Mouse (Mus musculus) embryonic facial prominence, embryonic 15.5 days (tissue): ENCODE data around the gene Plpp3. TPM values are rescaled to one million over a fixed set of nuclear protein-coding genes. Genes with fewer than 3 reads are reported as not detected.

ENCODE experiments used
- ATAC-seq: fragments of 200-750 bp; cut with Nextera tagmentation; 2 replicates; pipeline ENCODE4 v1.8.0; 2017; ENCODE audit warnings: low read depth, moderate TSS enrichment; ENCODE audit not compliant: insufficient number of reproducible peaks, low FRiP score, low TSS enrichment
- H3K27ac ChIP-seq: fragments of 300-500 bp; sonication (generic); replicated peaks from 2 replicates; pipeline ENCODE4 v1.5.1; 2015; ENCODE audit warnings: mild to moderate bottlenecking, inconsistent platforms
- H3K27me3 ChIP-seq: fragments of 300-500 bp; sonication (generic); 2 replicates; pipeline ENCODE4 v1.6.1; 2015; ENCODE audit warnings: inconsistent platforms
- H3K36me3 ChIP-seq: fragments of 300-500 bp; sonication (generic); 2 replicates; pipeline ENCODE4 v1.6.1; 2015; ENCODE audit warnings: mild to moderate bottlenecking, inconsistent platforms
- H3K4me1 ChIP-seq: fragments of 300-500 bp; sonication (generic); 2 replicates; pipeline ENCODE4 v1.6.1; 2015; ENCODE audit warnings: inconsistent platforms
- H3K4me2 ChIP-seq: fragments of 300-500 bp; sonication (generic); replicated peaks from 2 replicates; pipeline ENCODE4 v1.6.1; 2015; ENCODE audit warnings: mild to moderate bottlenecking, inconsistent platforms
- H3K4me3 ChIP-seq: fragments of 300-500 bp; sonication (generic); replicated peaks from 2 replicates; pipeline ENCODE4 v1.5.1; 2015; ENCODE audit warnings: mild to moderate bottlenecking, inconsistent platforms
- H3K9ac ChIP-seq: fragments of 300-500 bp; sonication (generic); 2 replicates; pipeline ENCODE4 v1.6.1; 2015; ENCODE audit warnings: inconsistent platforms
- H3K9me3 ChIP-seq: fragments of 300-500 bp; sonication (generic); replicated peaks from 2 replicates; pipeline ENCODE4 v1.6.1; 2016; ENCODE audit warnings: inconsistent platforms
- WGBS: fragments of 180-500 bp; shearing (Covaris S2); methylation state at CpG from one replicate; pipeline ENCODE4 v1.1.7; 2015; 5-methylcytosine and 5-hydroxymethylcytosine counted together
- polyA plus RNA-seq: library from polyadenylated mRNA; unstranded; fragments of >200 nt; fragmentation: Nextera tagmentation; extraction: Ambion mirVana; gene quantifications from 2 replicates; pipeline ENCODE4 v1.2.1, GENCODE M21; 2015

Plpp3 gene
- polyA plus RNA-seq, 1 experiment from 2014 or later: 190 TPM

DNA sequence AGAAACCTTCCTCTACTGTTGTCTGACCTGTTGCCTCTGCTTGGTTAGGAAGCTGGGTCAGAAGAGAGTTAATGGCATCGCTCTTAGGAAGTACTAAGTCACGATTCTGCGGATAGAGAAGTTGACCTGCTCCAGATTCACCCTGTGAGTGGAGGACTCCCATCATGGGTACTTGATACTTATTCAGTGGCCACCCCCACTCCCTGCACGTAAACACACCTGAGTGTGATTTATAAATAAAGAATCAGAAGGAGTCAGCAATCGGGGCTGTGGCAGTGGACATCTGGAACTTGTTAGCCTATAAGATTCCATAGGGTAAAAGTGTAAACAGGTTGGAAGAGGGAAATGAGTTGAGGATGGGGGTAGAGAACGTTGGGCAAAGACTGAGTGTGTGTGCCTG lies 49.0 kb downstream of the Plpp3 start:
- Histone ChIP-seq H3K4me1 (peaks cover 68% of the 10 kb centered on the region), H3K9ac (no peak overlapping the region), H3K4me3 (no peak overlapping the region), H3K4me2 (no peak overlapping the region), H3K36me3 (peaks cover 30% of the 10 kb centered on the region), H3K27ac (peak overlapping the region; percentile 68; the same call in 1 of the 2 replicates), H3K9me3 (no peaks in the 10 kb centered on the region), H3K27me3 (no peaks in the 10 kb centered on the region)
- 46% methylated on average over 6 of the region's 6 CpGs for WGBS
- ATAC-seq: no peak

DNA sequence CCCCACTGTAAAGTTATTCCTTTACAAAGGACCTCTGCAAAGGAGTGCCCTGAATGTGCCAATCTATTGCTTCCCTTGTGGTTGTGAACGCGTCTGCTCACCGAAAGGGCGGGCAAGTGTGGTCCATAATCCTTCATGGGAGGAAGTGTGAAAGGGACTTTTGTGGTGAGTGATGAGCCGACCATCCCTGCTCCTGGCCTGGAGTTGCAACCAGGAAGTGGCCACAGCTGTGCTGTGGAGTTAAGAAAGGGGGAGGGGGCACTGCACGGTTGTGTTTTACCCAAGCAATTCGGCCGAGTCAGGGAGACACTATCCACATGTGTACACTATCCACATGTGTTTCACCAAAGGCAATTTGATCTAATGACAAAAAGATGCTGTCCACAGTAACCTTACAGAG lies 49.8 kb downstream of the Plpp3 start:
- ATAC-seq: no peak; the same call in 1 of the 2 replicates
- no peak overlapping the region for H3K4me3 ChIP-seq
- WGBS: 34% methylated on average over 8 of the region's 8 CpGs
- no peak overlapping the region for H3K4me2 ChIP-seq
- peaks cover 63% of the 10 kb centered on the region for H3K4me1 ChIP-seq
- H3K36me3 ChIP-seq: peaks cover 36% of the 10 kb centered on the region
- H3K9ac ChIP-seq: no peak overlapping the region
- no peaks in the 10 kb centered on the region for H3K27me3 ChIP-seq
- no peaks in the 10 kb centered on the region for H3K9me3 ChIP-seq
- no peak overlapping the region for H3K27ac ChIP-seq

DNA sequence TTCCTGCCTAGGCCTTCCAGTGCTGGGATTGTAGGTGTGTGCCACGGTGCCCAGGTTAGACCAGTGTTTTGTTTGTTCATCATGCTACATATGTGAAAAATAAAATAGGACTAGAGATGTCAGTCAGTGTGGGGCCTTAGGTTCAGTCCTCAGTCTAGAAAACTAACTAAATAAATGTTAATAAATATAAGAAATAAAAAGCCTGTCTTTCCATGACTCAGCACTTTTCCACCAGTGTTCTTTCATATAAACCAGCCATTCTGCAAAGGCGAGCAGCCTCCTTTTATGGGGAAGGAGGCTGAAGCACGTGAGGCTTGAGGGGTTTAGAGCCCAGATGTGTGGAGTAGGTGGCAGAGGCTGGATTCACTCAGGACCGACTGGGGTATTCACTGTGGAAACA lies 50.5 kb downstream of the Plpp3 start:
- Histone ChIP-seq H3K4me1 (peaks cover 56% of the 10 kb centered on the region), H3K4me3 (no peak overlapping the region), H3K36me3 (peaks cover 39% of the 10 kb centered on the region), H3K9ac (no peak overlapping the region), H3K27ac (no peak overlapping the region), H3K27me3 (no peaks in the 10 kb centered on the region), H3K4me2 (no peak overlapping the region), H3K9me3 (no peaks in the 10 kb centered on the region)
- no peak for ATAC-seq
- WGBS: 83% methylated on average over 4 of the region's 4 CpGs

DNA sequence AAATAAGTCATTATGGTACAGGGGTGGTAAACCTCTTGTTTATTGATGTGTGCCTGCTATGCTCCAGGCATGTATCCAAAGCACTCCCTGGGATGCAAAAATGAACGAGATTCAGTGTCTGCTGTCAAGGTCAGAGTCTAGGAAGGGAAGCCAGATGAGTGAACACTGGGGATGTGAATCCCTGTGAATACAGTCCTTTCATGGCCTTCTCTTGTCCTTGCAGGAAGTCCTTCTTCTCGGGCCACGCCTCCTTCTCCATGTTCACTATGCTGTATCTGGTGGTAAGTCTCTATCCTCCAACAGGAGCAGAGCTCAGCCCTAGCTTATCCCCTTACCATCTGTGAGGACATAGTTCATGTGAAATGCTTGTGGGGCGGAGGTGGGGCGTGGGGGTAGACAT lies 51.8 kb downstream of the Plpp3 start:
- peaks cover 46% of the 10 kb centered on the region for H3K36me3 ChIP-seq
- no peak overlapping the region for H3K27ac ChIP-seq
- H3K4me2 ChIP-seq: no peak overlapping the region
- H3K27me3 ChIP-seq: no peaks in the 10 kb centered on the region
- H3K9ac ChIP-seq: no peak overlapping the region
- ATAC-seq: no peak
- peaks cover 44% of the 10 kb centered on the region for H3K4me1 ChIP-seq
- H3K9me3 ChIP-seq: no peaks in the 10 kb centered on the region
- H3K4me3 ChIP-seq: no peak overlapping the region
- 82% methylated on average over 5 of the region's 5 CpGs for WGBS

DNA sequence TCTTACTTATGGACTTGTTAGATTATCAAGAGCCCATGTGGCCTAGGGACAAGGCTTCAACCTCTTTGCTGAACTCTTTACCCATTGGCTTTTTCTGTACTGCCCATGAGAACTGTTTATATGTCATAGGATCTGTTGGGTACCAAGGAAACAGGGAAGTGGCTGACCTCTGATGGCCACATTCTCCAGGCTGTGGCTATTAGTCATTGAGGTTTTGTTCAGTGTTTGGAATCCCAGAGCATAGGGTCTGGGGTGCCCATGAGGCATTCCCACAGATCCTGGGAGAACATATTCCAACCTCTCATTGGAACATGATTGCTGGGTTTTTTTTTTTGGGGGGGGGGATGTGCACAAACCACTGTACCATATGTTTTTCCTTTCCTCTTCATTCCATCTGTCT lies 56.2 kb downstream of the Plpp3 start:
- Histone ChIP-seq H3K4me3 (no peak overlapping the region), H3K4me2 (no peak overlapping the region), H3K27me3 (no peaks in the 10 kb centered on the region), H3K9ac (no peak overlapping the region), H3K36me3 (peaks cover 67% of the 10 kb centered on the region), H3K4me1 (peaks cover 21% of the 10 kb centered on the region; the same call in 1 of the 2 replicates), H3K9me3 (no peaks in the 10 kb centered on the region), H3K27ac (no peak overlapping the region)
- ATAC-seq: no peak

DNA sequence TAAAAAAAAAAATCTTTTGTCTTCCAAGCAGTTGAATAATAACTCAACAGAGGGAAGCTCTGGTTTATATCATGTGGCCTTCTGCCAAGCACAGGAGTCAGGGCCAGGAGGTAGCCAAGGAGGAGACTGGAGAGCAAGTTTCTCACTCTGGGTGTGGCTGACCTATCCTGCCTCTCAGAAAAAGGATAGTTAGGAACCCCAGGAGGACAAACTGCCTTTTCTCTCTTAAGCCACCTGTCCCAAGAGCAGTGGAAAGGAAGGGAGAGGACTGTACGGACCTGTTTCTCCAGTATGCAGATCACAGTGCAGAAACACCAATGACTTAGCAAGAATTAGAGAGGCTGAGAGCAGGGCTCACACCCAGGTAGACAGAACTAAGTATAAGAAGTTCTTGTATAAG lies 57.3 kb downstream of the Plpp3 start:
- Histone ChIP-seq H3K27ac (peak overlapping the region; percentile 30; the same call in 1 of the 2 replicates), H3K4me1 (peaks cover 17% of the 10 kb centered on the region; the same call in 1 of the 2 replicates), H3K9ac (no peak overlapping the region), H3K9me3 (no peaks in the 10 kb centered on the region), H3K4me2 (no peak overlapping the region), H3K36me3 (peaks cover 68% of the 10 kb centered on the region), H3K4me3 (no peak overlapping the region), H3K27me3 (no peaks in the 10 kb centered on the region)
- 50% methylated on average over 1 of the region's 1 CpGs for WGBS
- no peak for ATAC-seq

DNA sequence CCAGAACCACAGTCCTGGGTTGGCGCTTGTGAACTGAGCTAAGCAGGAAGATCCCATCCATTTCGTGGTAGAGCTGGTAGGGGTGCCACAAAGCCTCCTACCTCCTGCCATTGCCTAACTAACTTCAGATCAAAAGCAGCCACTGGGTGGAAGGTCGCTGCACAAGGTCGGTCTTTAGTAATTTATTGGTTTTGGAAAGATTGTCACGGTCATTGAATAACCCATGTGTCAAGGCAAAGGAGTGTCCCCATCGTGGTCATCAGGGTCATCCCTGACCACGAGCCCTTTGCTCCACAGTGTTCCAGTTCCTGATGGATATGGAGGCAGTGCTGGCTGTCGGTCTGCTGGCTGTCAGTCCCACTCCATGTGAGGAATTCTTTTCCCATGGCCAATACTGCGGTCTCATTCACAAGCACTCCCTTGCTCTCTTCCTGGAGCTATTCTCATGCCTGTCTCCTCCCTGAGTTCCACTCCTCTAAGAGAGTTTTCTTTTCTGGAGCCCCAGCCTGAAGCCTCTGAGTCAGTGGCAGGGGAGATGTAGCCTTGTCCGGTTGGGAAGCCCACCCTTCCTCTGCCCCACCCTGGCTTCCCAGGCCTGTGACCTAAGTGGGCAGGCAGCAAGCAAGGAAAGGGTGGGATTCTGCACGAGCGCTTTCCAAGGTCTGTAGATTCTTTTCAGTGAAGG lies 58.7 kb downstream of the Plpp3 start:
- ATAC-seq: no peak
- no peak overlapping the region for H3K4me3 ChIP-seq
- peaks cover 68% of the 10 kb centered on the region for H3K36me3 ChIP-seq
- H3K4me2 ChIP-seq: no peak overlapping the region
- H3K27ac ChIP-seq: no peak overlapping the region
- H3K9ac ChIP-seq: no peak overlapping the region
- 82% methylated on average over 12 of the region's 12 CpGs for WGBS
- H3K4me1 ChIP-seq: peaks cover 11% of the 10 kb centered on the region; the same call in 1 of the 2 replicates
- no peaks in the 10 kb centered on the region for H3K27me3 ChIP-seq
- no peaks in the 10 kb centered on the region for H3K9me3 ChIP-seq

DNA sequence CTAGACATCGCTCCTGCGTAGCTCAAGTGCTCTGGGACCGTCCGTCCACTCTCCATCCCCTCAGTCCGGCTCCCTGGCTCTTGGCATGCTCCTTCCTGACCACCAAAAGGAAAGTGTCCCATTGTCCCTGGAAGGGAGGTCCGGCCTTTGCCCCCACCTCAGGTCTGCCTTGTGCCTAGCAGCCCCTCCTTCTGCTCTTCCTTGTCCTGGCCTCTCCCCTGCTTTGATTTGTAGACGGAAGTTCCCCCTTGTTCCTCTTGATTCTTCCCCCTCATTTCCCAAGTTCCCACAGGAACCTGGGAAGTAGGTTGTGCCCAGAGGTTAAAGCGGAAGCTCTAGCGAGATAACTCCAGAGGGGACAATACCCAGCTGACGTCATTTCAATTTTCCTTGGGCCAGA lies 61.1 kb downstream of the Plpp3 start:
- Histone ChIP-seq H3K9ac (no peak overlapping the region), H3K27me3 (no peaks in the 10 kb centered on the region), H3K4me1 (peaks cover 21% of the 10 kb centered on the region), H3K36me3 (peaks cover 72% of the 10 kb centered on the region), H3K4me2 (no peak overlapping the region), H3K4me3 (no peak overlapping the region), H3K27ac (no peak overlapping the region), H3K9me3 (no peaks in the 10 kb centered on the region)
- no peak for ATAC-seq
- WGBS: 80% methylated on average over 10 of the region's 10 CpGs

DNA sequence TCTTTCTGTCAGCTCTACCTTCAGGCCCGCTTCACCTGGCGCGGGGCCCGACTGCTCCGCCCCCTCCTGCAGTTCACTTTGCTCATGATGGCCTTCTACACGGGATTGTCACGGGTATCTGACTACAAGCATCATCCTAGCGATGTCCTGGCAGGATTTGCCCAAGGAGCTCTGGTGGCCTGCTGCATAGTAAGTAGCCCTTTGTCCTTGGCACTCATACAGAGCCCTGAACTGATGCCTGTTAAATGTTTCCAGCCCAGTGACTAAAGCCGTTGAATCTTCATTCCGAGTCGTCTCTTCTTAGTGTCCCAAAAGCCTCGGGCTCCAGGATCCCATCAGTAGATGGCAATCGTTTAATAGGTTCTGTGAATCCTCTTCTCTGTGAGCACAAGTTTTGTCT lies 62.2 kb downstream of the Plpp3 start:
- Histone ChIP-seq H3K9ac (no peak overlapping the region), H3K36me3 (peaks cover 76% of the 10 kb centered on the region), H3K4me3 (no peak overlapping the region), H3K27ac (no peak overlapping the region), H3K9me3 (no peaks in the 10 kb centered on the region), H3K27me3 (no peaks in the 10 kb centered on the region), H3K4me2 (no peak overlapping the region), H3K4me1 (peaks cover 26% of the 10 kb centered on the region)
- WGBS: 88% methylated on average over 13 of the region's 13 CpGs
- ATAC-seq: no peak

DNA sequence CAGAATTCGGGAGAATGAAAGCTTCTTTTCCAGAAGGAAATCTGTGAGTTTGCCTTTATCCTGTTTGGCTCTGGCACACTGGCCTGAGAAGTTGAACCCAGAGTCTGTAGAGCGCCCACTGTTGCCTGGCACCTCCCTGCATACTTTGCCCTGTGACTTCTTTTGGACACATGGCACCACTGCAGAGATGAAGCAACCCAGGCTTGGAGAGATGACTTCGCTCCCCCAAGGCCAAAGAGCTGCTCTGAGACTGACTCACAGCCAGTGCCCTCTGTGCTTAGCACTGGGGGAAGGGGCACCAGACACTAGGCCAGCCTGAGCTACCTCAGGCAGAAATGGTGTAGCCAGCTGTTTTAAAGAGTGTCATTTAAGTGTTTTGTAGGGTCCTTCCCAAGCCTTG lies 63.7 kb downstream of the Plpp3 start:
- no peak for ATAC-seq
- peaks cover 65% of the 10 kb centered on the region for H3K36me3 ChIP-seq
- WGBS: 90% methylated on average over 3 of the region's 3 CpGs

DNA sequence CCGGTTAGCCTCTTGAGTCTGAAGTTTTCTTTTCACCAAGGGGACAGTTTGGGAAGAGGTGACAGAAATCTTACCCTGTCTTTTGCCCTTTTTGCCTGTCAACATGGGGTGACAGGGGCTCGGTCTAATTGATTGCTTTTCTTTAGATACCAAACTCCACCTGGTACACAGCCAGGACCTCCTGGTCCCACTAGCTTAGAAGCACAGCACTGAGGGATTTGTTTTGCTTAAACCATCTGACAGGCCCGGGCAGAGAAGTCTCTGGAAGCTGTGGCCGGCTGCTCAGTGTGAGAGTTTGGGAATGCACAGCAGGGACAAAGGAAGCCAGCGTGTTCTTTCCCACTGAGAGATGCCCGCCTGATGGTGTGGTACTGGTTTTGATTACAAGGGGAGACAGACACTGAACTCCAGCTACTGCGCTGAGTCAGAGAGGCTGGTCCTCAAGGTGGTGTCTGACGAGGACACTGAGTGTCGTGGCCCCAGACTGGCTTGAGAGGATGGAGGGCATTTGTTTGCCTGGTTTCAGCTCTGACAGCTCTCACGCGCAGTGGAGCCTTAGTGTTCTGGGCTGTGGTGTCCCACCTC lies 64.2 kb downstream of the Plpp3 start:
- no peak overlapping the region for H3K27ac ChIP-seq
- no peak overlapping the region for H3K4me3 ChIP-seq
- H3K4me1 ChIP-seq: peaks cover 15% of the 10 kb centered on the region
- H3K9ac ChIP-seq: no peak overlapping the region
- no peaks in the 10 kb centered on the region for H3K9me3 ChIP-seq
- peaks cover 68% of the 10 kb centered on the region for H3K36me3 ChIP-seq
- no peak overlapping the region for H3K4me2 ChIP-seq
- WGBS: 67% methylated on average over 11 of the region's 11 CpGs
- H3K27me3 ChIP-seq: no peaks in the 10 kb centered on the region
- ATAC-seq: no peak

More for the DNA sequence above, 63.7 kb downstream of the Plpp3 start:
- H3K9me3 ChIP-seq: no peaks in the 10 kb centered on the region
- no peak overlapping the region for H3K27ac ChIP-seq
- H3K4me2 ChIP-seq: no peak overlapping the region
- no peaks in the 10 kb centered on the region for H3K27me3 ChIP-seq
- H3K4me3 ChIP-seq: no peak overlapping the region
- peaks cover 15% of the 10 kb centered on the region for H3K4me1 ChIP-seq
- H3K9ac ChIP-seq: no peak overlapping the region
